Mouse (Mus musculus) ES-Bruce4 (cell line): ENCODE results near the gene Cfc1.

Source experiments
- CTCF ChIP-seq: IDR thresholded peaks from one replicate; pipeline ENCODE4 v1.8.1; 2011; ENCODE audit warnings: low read depth, low read length
- POLR2A ChIP-seq: IDR thresholded peaks from one replicate; pipeline ENCODE4 v1.8.1; 2011; ENCODE audit warnings: low read length; ENCODE audit not compliant: insufficient read depth

DNA sequence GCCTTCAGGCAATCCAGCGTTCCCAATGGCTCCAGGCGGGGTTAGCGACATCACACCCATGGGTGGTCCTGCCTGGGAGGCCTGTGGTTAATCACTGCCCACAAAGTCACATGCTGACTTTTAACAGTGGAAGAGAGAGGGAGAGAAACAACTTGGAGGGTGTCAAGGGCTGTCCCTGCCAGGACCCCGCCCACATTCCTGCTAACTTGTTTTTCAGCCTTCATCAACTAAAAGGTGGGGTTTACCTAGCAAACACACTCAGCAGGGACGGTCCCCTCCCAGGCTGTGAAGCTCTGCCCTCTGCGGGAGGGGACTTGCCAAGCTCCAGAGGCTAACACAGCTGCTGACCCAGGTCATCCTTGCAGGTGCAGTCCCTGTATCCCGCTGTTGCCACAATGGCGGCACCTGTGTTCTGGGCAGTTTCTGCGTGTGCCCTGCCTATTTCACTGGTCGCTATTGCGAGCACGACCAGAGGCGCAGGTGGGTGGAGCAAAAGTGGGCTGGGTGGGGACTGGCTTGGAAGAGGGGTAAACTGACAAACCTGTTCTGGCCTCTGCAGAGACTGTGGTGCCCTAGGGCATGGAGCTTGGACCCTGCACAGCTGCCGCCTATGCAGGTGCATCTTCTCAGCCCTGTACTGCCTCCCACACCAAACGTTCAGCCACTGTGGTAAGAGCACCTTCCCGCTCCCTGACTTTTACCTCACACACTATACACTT is 1.5 kb downstream of the Cfc1 start:
- no peak for TF ChIP-seq POLR2A
- TF ChIP-seq CTCF: no peak
